20 mouse cellular contexts compared by ENCODE assay signal in the genomic region with DNA sequence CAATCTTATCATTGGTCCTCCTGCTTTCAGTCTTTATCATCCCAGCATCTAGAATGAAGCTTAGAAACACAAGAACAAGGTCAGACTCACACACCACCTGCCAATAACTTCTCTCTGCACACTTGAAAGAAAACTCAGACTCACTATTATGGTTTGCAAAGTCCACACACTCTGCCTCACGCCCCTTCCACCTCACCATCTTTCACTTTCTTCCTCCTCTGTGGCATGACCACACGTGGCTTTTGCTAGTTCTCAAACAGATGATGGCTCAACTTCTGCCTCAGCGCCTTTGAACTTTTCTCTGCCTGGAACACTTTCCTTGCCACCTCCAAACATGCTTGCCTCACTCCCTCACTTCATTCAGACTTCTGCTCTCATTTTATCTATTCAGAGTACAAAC. TPM values are rescaled to one million over a fixed set of nuclear protein-coding genes. Genes with fewer than 3 reads are reported as not detected.
DNase-seq lines count a peak whose midpoint lies in the region; ATAC-seq and TF ChIP-seq lines count a peak whose summit lies in the region.
"Had no signal": no experiment of that assay in that cellular context is flagged by ENCODE, and none has a peak within 500 bp of the region (broad histone marks: within the 10 kb centered on the region; RNA-seq: fewer than 3 reads in every experiment).

No protein-coding gene starts in this region.

- H3K27me3 ChIP-seq in CH12.LX (replicated peaks) = peaks cover under 1% of the 10 kb centered on the region
- no peaks in the 10 kb centered on the region for H3K27me3 ChIP-seq in intestine, postnatal 0 days (replicated peaks; ENCODE audit: control insufficient read depth, insufficient read depth, low read length)
- H3K27me3 ChIP-seq in splenic B cell, adult 2 months (ENCODE audit: control insufficient read depth, insufficient read depth, low read length, poor library complexity, severe bottlenecking) = no peaks in the 10 kb centered on the region
- no peaks in the 10 kb centered on the region for H3K27me3 ChIP-seq in thymus, adult 2 months (ENCODE audit: control insufficient read depth, insufficient read depth, low read length)
- H3K27me3 ChIP-seq in forebrain, embryonic 12.5 days = no peaks in the 10 kb centered on the region
- H3K27me3 ChIP-seq: heart, embryonic 13.5 days; hindbrain, embryonic 13.5 days had no signal

- TF ChIP-seq EP300 in CH12.LX (IDR thresholded peaks at IDR 0.05; ENCODE audit: low read length) = no peak

- no peaks in the 10 kb centered on the region for H3K9me3 ChIP-seq in CH12.LX (replicated peaks; ENCODE audit: low read length)
- H3K9me3 ChIP-seq in intestine, postnatal 0 days (ENCODE audit: control insufficient read depth) = no peaks in the 10 kb centered on the region
- no peaks in the 10 kb centered on the region for H3K9me3 ChIP-seq in forebrain, embryonic 12.5 days
- H3K9me3 ChIP-seq: embryonic facial prominence, embryonic 13.5 days; G1E; heart, embryonic 13.5 days; hindbrain, embryonic 13.5 days had no signal

- no peak for TF ChIP-seq CTCF in CH12.LX (conservative IDR thresholded peaks at IDR 0.05 in 1 of 2, IDR thresholded peaks at IDR 0.05 in 1 of 2; ENCODE audit: low read depth in 2 of 2, low read length in 2 of 2)
- no peak for TF ChIP-seq CTCF in intestine, postnatal 0 days (IDR thresholded peaks at IDR 0.05; ENCODE audit: low read depth)
- no peak for TF ChIP-seq CTCF in thymus, adult 2 months (IDR thresholded peaks at IDR 0.05; ENCODE audit: borderline replicate concordance, control insufficient read depth, extremely low read depth, insufficient read depth, low read length, poor library complexity)

- 28% methylated on average over 3 of the region's 3 CpGs for WGBS in intestine, postnatal 0 days
- 6% methylated on average over 3 of the region's 3 CpGs for WGBS in thymus, adult 2 months
- 82% methylated on average over 3 of the region's 3 CpGs for WGBS in forebrain, embryonic 12.5 days

- TF ChIP-seq POLR2A in CH12.LX (IDR thresholded peaks at IDR 0.05; ENCODE audit: low read depth, low read length) = no peak
- TF ChIP-seq POLR2A in thymus, adult 2 months (IDR thresholded peaks at IDR 0.05; ENCODE audit: control insufficient read depth, extremely low read depth, insufficient read depth, low read length, poor library complexity) = no peak

- DNase-seq in CH12.LX (ENCODE audit: extremely low read depth) = no peak
- peak; percentile 23 for DNase-seq in splenic B cell, adult 2 months (ENCODE audit: low read depth, low spot score)
- no peak for DNase-seq in adrenal gland, postnatal 4 days (ENCODE audit: low spot score in 2 of 2)
- no peak for DNase-seq in thymus, adult 2 months
- DNase-seq: adrenal gland, postnatal 14 days; cerebellum, adult 9-10 months; cerebellum, postnatal 25 days; gastrocnemius, adult 2 months; gastrocnemius, postnatal 25 days; heart, adult 11 months; heart, postnatal 4 days; kidney, adult 11 months had no signal

- no peaks in the 10 kb centered on the region for H3K79me2 ChIP-seq in CH12.LX (replicated peaks; ENCODE audit: control insufficient read depth, extremely low read depth, insufficient read depth, poor library complexity, severe bottlenecking)

- no peak overlapping the region for H3K4me3 ChIP-seq in CH12.LX (replicated peaks in 1 of 3; ENCODE audit: low read depth in 2 of 3, low read length in 2 of 3, poor library complexity in 1 of 3)
- H3K4me3 ChIP-seq in intestine, postnatal 0 days (ENCODE audit: low read depth, low read length) = no peak overlapping the region
- no peak overlapping the region for H3K4me3 ChIP-seq in thymus, adult 2 months (ENCODE audit: control insufficient read depth, insufficient read depth, low read length)
- H3K4me3 ChIP-seq in forebrain, embryonic 12.5 days (replicated peaks) = no peak overlapping the region
- H3K4me3 ChIP-seq: embryonic facial prominence, embryonic 13.5 days; gastrocnemius, adult 2 months; heart, embryonic 13.5 days; hindbrain, embryonic 13.5 days had no signal

- H3K36me3 ChIP-seq in CH12.LX (replicated peaks in 1 of 2; ENCODE audit: control insufficient read depth in 1 of 2, insufficient read depth in 1 of 2, low read length in 1 of 2) = no peaks in the 10 kb centered on the region
- H3K36me3 ChIP-seq in intestine, postnatal 0 days (ENCODE audit: control insufficient read depth, insufficient read depth) = no peaks in the 10 kb centered on the region
- H3K36me3 ChIP-seq in splenic B cell, adult 2 months (ENCODE audit: control insufficient read depth, insufficient read depth, low read length, poor library complexity, severe bottlenecking) = no peaks in the 10 kb centered on the region
- H3K36me3 ChIP-seq in thymus, adult 2 months (ENCODE audit: control insufficient read depth, insufficient read depth, low read length) = no peaks in the 10 kb centered on the region
- no peaks in the 10 kb centered on the region for H3K36me3 ChIP-seq in forebrain, embryonic 12.5 days (replicated peaks)
- H3K36me3 ChIP-seq: embryonic facial prominence, embryonic 13.5 days; G1E; heart, embryonic 13.5 days; hindbrain, embryonic 13.5 days had no signal

- in situ Hi-C loops in CH12.LX (cut with MboI; ENCODE audit: low pct_ligation_motif_present, low pct_unique_long_range_greater_than_20kb, low sequenced_read_pairs) = no loop called here

- dilution Hi-C loops in CH12.LX (cut with MboI; ENCODE audit: extremely low pct_ligation_motif_present, extremely low pct_unique_long_range_greater_than_20kb, low sequenced_read_pairs) = no loop called here

- no peak overlapping the region for H3K27ac ChIP-seq in CH12.LX (ENCODE audit: insufficient read depth, low read depth)
- H3K27ac ChIP-seq in intestine, postnatal 0 days (ENCODE audit: low read depth, low read length) = no peak overlapping the region
- no peak overlapping the region for H3K27ac ChIP-seq in thymus, adult 2 months (ENCODE audit: control insufficient read depth, insufficient read depth, low read length)
- H3K27ac ChIP-seq in forebrain, embryonic 12.5 days = no peak overlapping the region
- H3K27ac ChIP-seq: embryonic facial prominence, embryonic 13.5 days; gastrocnemius, adult 2 months; heart, embryonic 13.5 days; hindbrain, embryonic 13.5 days had no signal

- TF ChIP-seq RAD21 in CH12.LX (IDR thresholded peaks at IDR 0.05; ENCODE audit: low read depth, low read length) = no peak

- ATAC-seq in granulocyte monocyte progenitor cell, adult 5-6 weeks (replicated peaks; ENCODE audit: poor library complexity, severe bottlenecking) = peak; percentile 69
- ATAC-seq in intestine, postnatal 0 days = peak; percentile 53
- no peak for ATAC-seq in forebrain, embryonic 12.5 days (ENCODE audit: low FRiP score)
- ATAC-seq: forebrain, embryonic 14.5 days had no signal

- H3K4me2 ChIP-seq in CH12.LX (ENCODE audit: insufficient read depth, low read depth, poor library complexity, severe bottlenecking) = peak overlapping the region; percentile 32; the same call in 1 of the 2 replicates
- H3K4me2 ChIP-seq in intestine, postnatal 0 days (replicated peaks; ENCODE audit: low read depth) = no peak overlapping the region
- no peak overlapping the region for H3K4me2 ChIP-seq in forebrain, embryonic 12.5 days
- H3K4me2 ChIP-seq: embryonic facial prominence, embryonic 13.5 days; heart, embryonic 13.5 days; hindbrain, embryonic 13.5 days had no signal

- H3K9ac ChIP-seq in CH12.LX (ENCODE audit: insufficient read depth, low read depth) = no peak overlapping the region
- H3K9ac ChIP-seq in intestine, postnatal 0 days (ENCODE audit: low read depth, low read length) = no peak overlapping the region
- H3K9ac ChIP-seq in forebrain, embryonic 12.5 days = no peak overlapping the region
- H3K9ac ChIP-seq: embryonic facial prominence, embryonic 13.5 days; heart, embryonic 13.5 days; hindbrain, embryonic 13.5 days had no signal

- H3K4me1 ChIP-seq in CH12.LX (ENCODE audit: control insufficient read depth in 1 of 2, insufficient read depth in 2 of 2) = peaks cover 15 to 20% of the 10 kb centered on the region in 2 experiments
- H3K4me1 ChIP-seq in intestine, postnatal 0 days (replicated peaks; ENCODE audit: control insufficient read depth, insufficient read depth, low read length) = no peaks in the 10 kb centered on the region
- H3K4me1 ChIP-seq in thymus, adult 2 months (replicated peaks; ENCODE audit: control insufficient read depth, insufficient read depth, low read length) = peaks cover 3% of the 10 kb centered on the region
- no peaks in the 10 kb centered on the region for H3K4me1 ChIP-seq in forebrain, embryonic 12.5 days
- H3K4me1 ChIP-seq: embryonic facial prominence, embryonic 13.5 days; hindbrain, embryonic 13.5 days had no signal

TF ChIP-seq in CH12.LX, 34 proteins besides CTCF, POLR2A, EP300 and RAD21:
- no peak for TF ChIP-seq ZC3H11A (IDR thresholded peaks at IDR 0.05; ENCODE audit: low read depth, low read length)
- no peak for TF ChIP-seq CHD1 (IDR thresholded peaks at IDR 0.05; ENCODE audit: low read depth, low read length)
- 0 out of 2 replicates have a peak, but pooled peaks have one; percentile 29 for TF ChIP-seq MAX (IDR thresholded peaks at IDR 0.05; ENCODE audit: low read length)
- no peak for TF ChIP-seq JUN (IDR thresholded peaks at IDR 0.05; ENCODE audit: insufficient read depth, low read depth, low read length)
- TF ChIP-seq GABPA (IDR thresholded peaks at IDR 0.05; ENCODE audit: insufficient replicate concordance, low read depth, low read length) = no peak
- TF ChIP-seq RCOR1 (conservative IDR thresholded peaks at IDR 0.05; ENCODE audit: low read depth, low read length) = no peak
- TF ChIP-seq CHD2 (IDR thresholded peaks at IDR 0.05; ENCODE audit: low read length) = no peak
- TF ChIP-seq TBP (conservative IDR thresholded peaks at IDR 0.05; ENCODE audit: low read depth, low read length) = no peak
- no peak for TF ChIP-seq USF2 (conservative IDR thresholded peaks at IDR 0.05; ENCODE audit: low read depth, low read length)
- TF ChIP-seq ELF1 (IDR thresholded peaks at IDR 0.05; ENCODE audit: low read depth, low read length) = no peak
- 0 out of 2 replicates have a peak, but pooled peaks have one; percentile 24 for TF ChIP-seq MXI1 (IDR thresholded peaks at IDR 0.05; ENCODE audit: low read depth, low read length)

RNA-seq across cellular contexts. Expression of a gene that starts 11.7 kb away (rescaled TPM):
- 38.4 and 40.1 TPM in 2 replicates for total RNA-seq in CH12.LX (2012; rRNA removed)
- total RNA-seq in CH12.LX (2014; rRNA removed) = 48.5 and 57.9 TPM in 2 replicates
- polyA plus RNA-seq in CH12.LX (2012; ENCODE audit: insufficient read length, low read depth) = 61.8 and 67.9 TPM in 2 replicates
- total RNA-seq in granulocyte monocyte progenitor cell, adult 5-6 weeks (2014; fragmentation: Nextera tagmentation) = 33.8 and 45.5 TPM in 2 replicates
- total RNA-seq in granulocyte monocyte progenitor cell, adult 5-6 weeks (2017) = 63.0 and 67.5 TPM in 2 replicates
- 20.4 and 22.5 TPM in 2 replicates for polyA plus RNA-seq in intestine, postnatal 0 days (2015; fragmentation: Nextera tagmentation; extraction: Ambion mirVana)
- 10 to 100 TPM; 48.8 to 63.0 TPM for total RNA-seq in adrenal gland, postnatal 4 days (2021)
- polyA plus RNA-seq in thymus, adult 2 months (2012; rRNA removed) = 10.6 and 12.7 TPM in 2 replicates
- 112 and 118 TPM in 2 replicates for polyA plus RNA-seq in forebrain, embryonic 12.5 days (2016; fragmentation: Nextera tagmentation; extraction: Ambion mirVana)
